Mouse (Mus musculus) midbrain, embryonic 10.5 days (tissue): ENCODE measurements at regions not wholly inside any gene's neighbourhood (a gene's known extent, or its start where the extent isn't known, plus 50 kb on each side); places are given as distances from the start of the nearest gene placed in this dataset.

Experiments used
- DNase-seq: peaks from one replicate; pipeline ENCODE4 v3.0.0-alpha.2; 2017; ENCODE audit warnings: low spot score
- H3K27ac ChIP-seq: fragments of 300-500 bp; sonication (generic); replicated peaks from 2 replicates; pipeline ENCODE4 v1.5.1; 2016; ENCODE audit warnings: mild to moderate bottlenecking
- H3K27me3 ChIP-seq: fragments of 300-500 bp; sonication (generic); 2 replicates; pipeline ENCODE4 v1.6.1; 2016; ENCODE audit warnings: low read depth, mild to moderate bottlenecking; ENCODE audit not compliant: poor library complexity, severe bottlenecking
- H3K36me3 ChIP-seq: fragments of 300-500 bp; sonication (generic); 2 replicates; pipeline ENCODE4 v1.6.1; 2016; ENCODE audit warnings: mild to moderate bottlenecking, moderate library complexity
- H3K4me1 ChIP-seq: fragments of 300-500 bp; sonication (generic); 2 replicates; pipeline ENCODE4 v1.6.1; 2016
- H3K4me3 ChIP-seq: fragments of 300-500 bp; sonication (generic); 2 replicates; pipeline ENCODE4 v1.5.1; 2016; ENCODE audit warnings: mild to moderate bottlenecking, moderate library complexity
- H3K9me3 ChIP-seq: fragments of 300-500 bp; sonication (generic); replicated peaks from 2 replicates; pipeline ENCODE4 v1.6.1; 2016; ENCODE audit warnings: mild to moderate bottlenecking
- WGBS: fragments of 180-500 bp; shearing (Covaris S2); methylation state at CpG from one replicate; pipeline ENCODE4 v1.1.7; 2016; 5-methylcytosine and 5-hydroxymethylcytosine counted together

GRCm38 (mm10) chr17:88343091-88343783, 97.3 kb upstream of the Foxn2 start:
- Histone ChIP-seq H3K4me3 (no peak overlapping the region), H3K9me3 (no peaks in the 10 kb centered on the region), H3K27ac (no peak overlapping the region), H3K4me1 (peaks cover 12% of the 10 kb centered on the region), H3K27me3 (no peaks in the 10 kb centered on the region), H3K36me3 (no peaks in the 10 kb centered on the region)
- no peak for DNase-seq
- 87% methylated on average over 17 of the region's 17 CpGs for WGBS

DNA sequence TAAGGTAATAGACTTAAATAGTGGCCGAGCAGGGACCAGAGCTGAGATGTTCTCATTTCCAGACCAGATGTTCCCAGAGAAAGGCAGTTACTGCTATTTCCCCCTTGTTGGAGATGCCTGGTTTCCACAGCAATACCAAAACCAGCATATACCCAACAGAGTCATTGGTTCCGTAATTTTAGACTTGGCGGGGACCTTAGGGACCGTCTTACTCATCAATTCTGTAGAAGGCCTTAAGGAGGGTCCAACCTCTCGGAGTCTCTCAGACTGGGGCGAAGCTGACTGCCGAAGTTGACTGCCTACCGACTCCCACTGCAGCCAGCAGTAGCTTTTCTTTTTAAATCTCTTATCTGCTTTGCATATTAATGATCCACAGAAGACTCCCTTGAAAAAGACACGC, 95.1 kb upstream of the Foxn2 start:
- Histone ChIP-seq H3K9me3 (no peaks in the 10 kb centered on the region), H3K27ac (no peak overlapping the region), H3K36me3 (no peaks in the 10 kb centered on the region), H3K4me1 (peaks cover 12% of the 10 kb centered on the region), H3K4me3 (no peak overlapping the region), H3K27me3 (no peaks in the 10 kb centered on the region)
- no peak for DNase-seq
- 84% methylated on average over 9 of the region's 9 CpGs for WGBS

GRCm38 (mm10) chr17:88346896-88347295, 93.6 kb upstream of the Foxn2 start:
- 65% methylated on average over 3 of the region's 3 CpGs for WGBS
- Histone ChIP-seq H3K4me1 (peaks cover 12% of the 10 kb centered on the region), H3K36me3 (no peaks in the 10 kb centered on the region), H3K27ac (no peak overlapping the region), H3K9me3 (no peaks in the 10 kb centered on the region), H3K4me3 (no peak overlapping the region), H3K27me3 (no peaks in the 10 kb centered on the region)
- DNase-seq: no peak

- WGBS: 87% methylated on average over 5 of the region's 5 CpGs
- Histone ChIP-seq H3K36me3 (no peaks in the 10 kb centered on the region), H3K4me1 (peaks cover 9% of the 10 kb centered on the region), H3K27ac (no peak overlapping the region), H3K4me3 (no peak overlapping the region), H3K27me3 (no peaks in the 10 kb centered on the region), H3K9me3 (no peaks in the 10 kb centered on the region)
- DNase-seq: no peak
These were observed 90.6 kb upstream of the Foxn2 start for GRCm38 (mm10) chr17:88349825-88350460.

- Histone ChIP-seq H3K27ac (no peak overlapping the region), H3K27me3 (no peaks in the 10 kb centered on the region), H3K4me3 (no peak overlapping the region), H3K36me3 (no peaks in the 10 kb centered on the region), H3K9me3 (no peaks in the 10 kb centered on the region), H3K4me1 (peaks cover 9% of the 10 kb centered on the region)
- DNase-seq: no peak
- WGBS: 88% methylated on average over 5 of the region's 5 CpGs
These were observed 89.5 kb upstream of the Foxn2 start for GRCm38 (mm10) chr17:88350986-88351385.

DNA sequence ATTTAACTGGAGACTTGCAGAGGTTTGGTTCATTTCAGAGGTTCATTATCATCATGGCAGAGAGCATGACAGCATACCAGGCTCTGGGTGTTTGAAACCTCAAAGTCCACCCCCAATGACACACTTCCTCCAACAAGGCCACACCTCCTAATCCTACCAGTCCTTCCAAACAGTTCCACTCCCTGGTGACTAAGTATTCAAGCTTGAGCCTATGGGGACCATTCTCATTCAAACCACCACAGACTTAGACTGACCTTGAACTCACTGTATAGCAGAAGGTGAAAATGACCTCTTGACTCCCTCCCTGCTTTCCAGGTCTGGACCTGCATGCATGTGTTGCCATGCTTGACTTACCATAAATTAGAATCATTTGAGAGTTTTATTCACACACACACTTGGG, 87.6 kb upstream of the Foxn2 start:
- no peak for DNase-seq
- no peak overlapping the region for H3K27ac ChIP-seq
- no peaks in the 10 kb centered on the region for H3K9me3 ChIP-seq
- no peaks in the 10 kb centered on the region for H3K4me1 ChIP-seq
- H3K36me3 ChIP-seq: no peaks in the 10 kb centered on the region
- H3K27me3 ChIP-seq: no peaks in the 10 kb centered on the region
- H3K4me3 ChIP-seq: no peak overlapping the region

DNA sequence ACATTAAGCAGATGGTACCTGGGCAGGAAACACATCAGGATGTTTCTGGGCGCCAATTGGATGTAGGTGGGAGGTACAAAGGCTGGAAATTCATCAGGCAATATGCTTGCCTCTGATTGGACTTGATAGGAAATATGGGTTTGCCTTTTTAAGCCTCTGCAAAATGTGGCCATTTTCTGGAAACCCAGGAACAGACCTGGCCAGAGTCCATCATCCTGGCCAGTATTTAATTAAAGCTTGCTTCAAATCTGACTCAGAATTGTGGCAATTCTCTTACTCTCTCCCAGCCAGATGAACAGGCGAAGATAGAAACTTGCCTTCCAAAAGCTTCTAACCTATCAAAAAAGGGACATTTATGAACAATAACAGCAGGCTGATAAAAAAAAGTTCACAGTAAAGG, 79.3 kb upstream of the Foxn2 start:
- H3K4me1 ChIP-seq: no peaks in the 10 kb centered on the region
- no peak for DNase-seq
- H3K27me3 ChIP-seq: no peaks in the 10 kb centered on the region
- H3K27ac ChIP-seq: no peak overlapping the region
- H3K36me3 ChIP-seq: no peaks in the 10 kb centered on the region
- no peaks in the 10 kb centered on the region for H3K9me3 ChIP-seq
- WGBS: 81% methylated on average over 2 of the region's 2 CpGs
- no peak overlapping the region for H3K4me3 ChIP-seq

DNA sequence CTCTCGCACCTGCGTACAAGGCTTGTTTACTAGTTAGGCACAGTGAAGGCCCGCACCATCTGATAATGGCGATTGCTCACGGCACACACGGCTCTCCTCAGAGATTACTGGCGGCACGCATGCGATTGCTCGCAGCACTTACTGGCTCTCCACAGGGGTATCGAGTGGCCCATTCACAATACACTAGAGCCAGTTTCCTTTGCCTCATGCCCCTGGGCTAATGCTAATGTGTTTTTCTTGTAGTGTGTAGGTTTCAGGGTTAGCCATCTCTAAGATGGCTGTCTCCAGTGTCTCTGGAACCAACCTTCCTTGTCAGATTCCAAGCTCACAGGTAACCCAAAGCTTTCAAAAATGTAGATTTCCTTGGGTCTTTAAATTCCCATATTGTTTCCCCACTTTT, 78.1 kb upstream of the Foxn2 start:
- Histone ChIP-seq H3K36me3 (no peaks in the 10 kb centered on the region), H3K4me3 (no peak overlapping the region), H3K27me3 (no peaks in the 10 kb centered on the region), H3K4me1 (no peaks in the 10 kb centered on the region), H3K27ac (no peak overlapping the region), H3K9me3 (no peaks in the 10 kb centered on the region)
- no peak for DNase-seq
- 90% methylated on average over 11 of the region's 11 CpGs for WGBS

- Histone ChIP-seq H3K9me3 (no peaks in the 10 kb centered on the region), H3K36me3 (no peaks in the 10 kb centered on the region), H3K4me1 (no peaks in the 10 kb centered on the region), H3K4me3 (no peak overlapping the region), H3K27ac (no peak overlapping the region), H3K27me3 (no peaks in the 10 kb centered on the region)
- no peak for DNase-seq
- 81% methylated on average over 5 of the region's 5 CpGs for WGBS
These were observed 72.6 kb upstream of the Foxn2 start for GRCm38 (mm10) chr17:88367876-88368275.

DNA sequence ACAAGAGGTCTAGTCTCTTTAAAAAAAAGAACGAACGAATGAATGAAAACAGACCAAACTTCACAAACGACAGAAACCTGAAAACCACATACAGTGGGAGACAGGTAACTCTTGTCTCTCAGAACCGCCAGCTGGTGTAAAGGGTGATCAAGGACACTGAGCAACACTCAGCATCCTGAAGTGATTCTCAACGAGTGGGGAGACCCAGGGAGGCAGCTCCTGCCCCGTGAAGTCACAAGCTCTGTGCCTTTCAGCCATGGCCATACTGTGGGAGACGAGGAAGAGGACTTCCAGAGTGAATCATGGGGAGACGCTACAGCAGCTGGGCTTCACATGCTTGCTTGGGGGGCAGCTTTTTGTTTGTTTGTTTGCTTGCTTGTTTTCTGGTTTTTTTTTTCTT, 70.5 kb upstream of the Foxn2 start:
- DNase-seq: no peak
- Histone ChIP-seq H3K27me3 (no peaks in the 10 kb centered on the region), H3K4me3 (no peak overlapping the region), H3K27ac (no peak overlapping the region), H3K36me3 (no peaks in the 10 kb centered on the region), H3K4me1 (no peaks in the 10 kb centered on the region), H3K9me3 (no peaks in the 10 kb centered on the region)
- WGBS: 84% methylated on average over 8 of the region's 8 CpGs

DNA sequence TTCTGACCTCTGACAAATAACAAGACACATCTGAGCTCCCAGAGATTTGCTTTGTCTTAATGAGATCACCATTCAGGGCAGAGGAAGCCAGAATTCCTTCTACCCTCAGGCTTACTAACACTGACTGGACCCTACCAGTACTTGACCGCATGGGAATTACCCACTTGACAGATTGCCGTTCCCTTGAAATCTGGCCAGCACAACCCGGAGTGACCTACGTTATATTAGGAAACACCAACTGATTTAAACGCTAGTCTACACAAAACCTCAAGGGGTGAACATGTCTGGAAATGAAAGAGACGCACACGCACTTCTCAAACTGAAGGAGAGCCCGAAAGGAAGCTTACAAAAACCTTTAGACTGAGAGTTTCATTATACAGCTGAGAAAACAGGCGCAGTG, 69.8 kb upstream of the Foxn2 start:
- 93% methylated on average over 9 of the region's 9 CpGs for WGBS
- no peak for DNase-seq

DNA sequence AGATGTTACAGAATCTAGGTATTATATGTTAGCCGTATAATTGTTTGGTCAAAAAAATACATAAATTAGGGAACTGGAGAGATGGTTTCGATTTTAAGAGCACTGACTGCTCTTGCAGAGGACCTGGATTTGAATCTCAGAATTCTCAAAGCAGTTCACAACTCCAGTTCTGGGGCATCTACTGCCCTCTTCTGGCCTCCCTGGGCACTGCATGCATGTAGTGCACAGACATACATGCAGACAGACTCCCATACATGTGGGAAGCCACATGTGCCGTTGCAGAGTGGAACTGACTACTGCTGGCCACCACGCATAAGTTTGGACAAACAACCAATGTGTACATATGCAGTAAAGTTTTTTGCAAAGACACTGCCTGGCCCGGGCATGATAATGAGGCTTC, 62.0 kb upstream of the Foxn2 start:
- no peaks in the 10 kb centered on the region for H3K27me3 ChIP-seq
- H3K9me3 ChIP-seq: 0 out of 2 replicates have a peak, but pooled peaks cover 5% of the 10 kb centered on the region
- H3K27ac ChIP-seq: no peak overlapping the region
- H3K4me3 ChIP-seq: no peak overlapping the region
- DNase-seq: no peak
- no peaks in the 10 kb centered on the region for H3K36me3 ChIP-seq
- 96% methylated on average over 5 of the region's 5 CpGs for WGBS
- no peaks in the 10 kb centered on the region for H3K4me1 ChIP-seq

More for the DNA sequence above, 69.8 kb upstream of the Foxn2 start:
- Histone ChIP-seq H3K27ac (no peak overlapping the region), H3K36me3 (no peaks in the 10 kb centered on the region), H3K4me3 (no peak overlapping the region), H3K9me3 (no peaks in the 10 kb centered on the region), H3K4me1 (no peaks in the 10 kb centered on the region), H3K27me3 (no peaks in the 10 kb centered on the region)

DNA sequence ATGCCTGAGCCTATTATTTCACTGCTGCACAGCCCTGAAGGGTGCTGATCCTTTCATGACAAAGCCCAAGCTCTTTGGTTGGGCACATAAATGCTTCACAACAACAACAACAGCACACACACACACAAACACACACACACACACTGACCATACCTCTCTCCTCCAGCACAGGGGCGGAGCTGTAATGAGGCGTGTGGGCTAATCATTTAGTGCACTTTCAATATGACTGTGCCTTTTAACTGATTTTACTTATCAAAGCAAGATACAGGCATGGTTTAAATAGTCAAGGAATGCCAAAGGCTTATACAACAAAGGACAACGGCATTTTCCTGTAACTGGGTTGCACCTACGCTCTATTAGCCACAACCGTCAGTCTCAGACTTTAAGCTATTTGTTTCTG, 61.1 kb upstream of the Foxn2 start:
- H3K27me3 ChIP-seq: no peaks in the 10 kb centered on the region
- no peak overlapping the region for H3K4me3 ChIP-seq
- DNase-seq: no peak
- WGBS: 93% methylated on average over 5 of the region's 5 CpGs
- H3K27ac ChIP-seq: no peak overlapping the region
- H3K9me3 ChIP-seq: 0 out of 2 replicates have a peak, but pooled peaks cover 5% of the 10 kb centered on the region
- no peaks in the 10 kb centered on the region for H3K36me3 ChIP-seq
- no peaks in the 10 kb centered on the region for H3K4me1 ChIP-seq
